Mouse (Mus musculus): ENCODE results near the gene Spop. TPM values are rescaled to one million over a fixed set of nuclear protein-coding genes. Genes with fewer than 3 reads are reported as not detected.

Gene Spop
- total and polyA plus RNA-seq, 2 experiments from 2014 or later, result 70.1 to 213 TPM

DNA sequence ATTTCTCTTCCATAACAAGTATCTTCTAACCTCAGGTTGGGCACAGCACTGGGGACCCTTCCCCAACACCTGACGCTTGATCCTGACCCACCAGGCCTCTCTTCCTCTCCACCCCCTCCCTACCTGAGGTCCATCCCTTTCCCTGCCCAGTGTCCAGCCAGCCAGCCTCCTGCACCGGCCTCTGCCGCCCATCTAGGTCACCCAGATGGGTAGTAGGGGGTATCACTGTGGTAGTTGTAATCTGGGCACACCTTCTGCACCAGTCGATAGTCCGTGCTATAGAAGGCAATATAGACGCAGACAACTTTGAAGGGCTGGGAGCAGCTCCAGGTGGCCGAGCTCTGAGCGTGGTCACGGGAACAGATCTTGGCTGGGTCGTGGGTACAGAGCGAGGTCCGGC is 96.8 kb downstream of the Spop start:
- TF ChIP-seq CTCF (IDR thresholded peaks at IDR 0.05; ENCODE audit: low read depth), result no peak
- H3K36me3 ChIP-seq (ENCODE audit: insufficient read depth), result no peaks in the 10 kb centered on the region
- no peaks in the 10 kb centered on the region for H3K9me3 ChIP-seq (ENCODE audit: low read length)
- 93% methylated on average over 12 of the region's 12 CpGs for WGBS
- no peak overlapping the region for H3K9ac ChIP-seq
- H3K4me2 ChIP-seq (ENCODE audit: low read depth), result no peak overlapping the region
- ATAC-seq (no peak), DNase-seq (no peak)
- H3K4me1 ChIP-seq (ENCODE audit: insufficient read depth), result no peaks in the 10 kb centered on the region
- no peak overlapping the region for H3K27ac ChIP-seq (ENCODE audit: low read depth, low read length)
- no peak overlapping the region for H3K4me3 ChIP-seq (ENCODE audit: low read depth, low read length)
- peaks cover 20% of the 10 kb centered on the region for H3K27me3 ChIP-seq (ENCODE audit: insufficient read depth, low read length)

DNA sequence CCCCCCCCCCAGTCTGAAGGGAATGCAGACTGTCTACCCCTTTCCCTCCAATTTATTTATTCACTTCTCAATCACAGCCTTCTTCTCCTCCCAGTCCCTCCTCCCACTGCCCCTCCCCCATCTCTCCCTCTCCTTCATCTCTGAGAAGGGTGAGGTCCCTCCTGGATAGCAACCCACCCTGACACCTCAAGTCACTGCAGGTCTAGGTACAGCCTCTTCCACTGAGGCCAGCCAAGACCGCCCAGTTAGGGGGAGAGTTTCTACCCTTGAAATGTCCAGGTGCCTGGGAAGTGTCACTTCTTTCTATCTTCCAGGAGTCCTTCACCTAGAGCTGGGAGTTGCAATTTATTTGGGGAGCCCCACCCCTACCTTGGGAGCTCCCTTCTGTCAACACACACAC is 98.0 kb downstream of the Spop start:
- H3K36me3 ChIP-seq (ENCODE audit: insufficient read depth), result no peaks in the 10 kb centered on the region
- no peak for TF ChIP-seq CTCF (IDR thresholded peaks at IDR 0.05; ENCODE audit: low read depth)
- no peak overlapping the region for H3K4me3 ChIP-seq (ENCODE audit: low read depth, low read length)
- no peak overlapping the region for H3K27ac ChIP-seq (ENCODE audit: low read depth, low read length)
- peaks cover 3% of the 10 kb centered on the region; the same call in 1 of the 2 replicates for H3K4me1 ChIP-seq (ENCODE audit: insufficient read depth)
- DNase-seq (no peak), ATAC-seq (no peak)
- H3K4me2 ChIP-seq (ENCODE audit: low read depth), result peak overlapping the region; percentile 91
- WGBS, result 95% methylated on average over 1 of the region's 1 CpGs
- no peak overlapping the region for H3K9ac ChIP-seq
- peaks cover 20% of the 10 kb centered on the region for H3K27me3 ChIP-seq (ENCODE audit: insufficient read depth, low read length)
- H3K9me3 ChIP-seq (ENCODE audit: low read length), result no peaks in the 10 kb centered on the region

DNA sequence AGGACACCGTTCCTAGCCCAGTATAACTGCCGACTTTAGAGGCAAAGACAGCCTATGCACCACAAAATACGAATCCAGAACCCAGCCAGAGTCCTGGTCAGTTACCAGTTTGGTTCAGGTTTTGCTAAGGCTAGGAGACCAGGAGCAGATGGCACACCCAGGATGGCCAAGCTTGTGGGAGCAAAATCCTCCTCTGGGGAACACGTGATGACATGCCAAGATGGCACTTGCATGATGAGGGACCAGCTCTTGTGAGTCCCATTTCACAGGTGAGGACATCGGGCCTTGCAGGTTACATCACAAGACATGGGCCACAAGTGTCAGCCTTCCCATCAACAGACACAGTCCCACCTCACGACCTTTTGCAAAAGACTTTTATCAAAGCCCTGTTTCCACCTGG is 98.5 kb downstream of the Spop start:
- Histone ChIP-seq H3K36me3 (ENCODE audit: insufficient read depth) (no peaks in the 10 kb centered on the region), H3K4me3 (ENCODE audit: low read depth, low read length) (no peak overlapping the region), H3K27ac (ENCODE audit: low read depth, low read length) (0 out of 2 replicates have a peak overlapping the region, but pooled peaks have one; percentile 4), H3K9me3 (ENCODE audit: low read length) (no peaks in the 10 kb centered on the region), H3K4me1 (ENCODE audit: insufficient read depth) (peaks cover 5% of the 10 kb centered on the region; the same call in 1 of the 2 replicates), H3K9ac (no peak overlapping the region), H3K4me2 (ENCODE audit: low read depth) (peak overlapping the region; percentile 91), H3K27me3 (ENCODE audit: insufficient read depth, low read length) (peaks cover 20% of the 10 kb centered on the region)
- DNase-seq, result no peak
- no peak for TF ChIP-seq CTCF (IDR thresholded peaks at IDR 0.05; ENCODE audit: low read depth)
- 80% methylated on average over 6 of the region's 6 CpGs for WGBS
- ATAC-seq, result no peak

GRCm38 (mm10) chr11:95513461-95514297 is 99.8 kb downstream of the Spop start:
- Histone ChIP-seq H3K9ac (peak overlapping the region; percentile 62), H3K27ac (ENCODE audit: low read depth, low read length) (peak overlapping the region; percentile 45), H3K4me1 (ENCODE audit: insufficient read depth) (peaks cover 5% of the 10 kb centered on the region; the same call in 1 of the 2 replicates), H3K36me3 (ENCODE audit: insufficient read depth) (no peaks in the 10 kb centered on the region), H3K27me3 (ENCODE audit: insufficient read depth, low read length) (peaks cover 20% of the 10 kb centered on the region), H3K4me3 (ENCODE audit: low read depth, low read length) (peak overlapping the region; percentile 49), H3K9me3 (ENCODE audit: low read length) (no peaks in the 10 kb centered on the region), H3K4me2 (ENCODE audit: low read depth) (peak overlapping the region; percentile 91)
- peak; percentile 32 for ATAC-seq
- WGBS, result under 1% methylated on average over 59 of the region's 66 CpGs
- no peak for DNase-seq
- no peak for TF ChIP-seq CTCF (IDR thresholded peaks at IDR 0.05; ENCODE audit: low read depth)

GRCm38 (mm10) chr11:95514298-95514861 is 100.5 kb downstream of the Spop start, which contains the start of gene Nxph3:
TSS of gene Nxph3 (minus strand) at chr11:95514570.
- TF ChIP-seq CTCF (IDR thresholded peaks at IDR 0.05; ENCODE audit: low read depth), result peak; percentile 41
- Histone ChIP-seq H3K27me3 (ENCODE audit: insufficient read depth, low read length) (peaks cover 20% of the 10 kb centered on the region), H3K4me1 (ENCODE audit: insufficient read depth) (peaks cover 5% of the 10 kb centered on the region; the same call in 1 of the 2 replicates), H3K9ac (peak within 1 kb of the TSS; percentile 62), H3K27ac (ENCODE audit: low read depth, low read length) (peak within 1 kb of the TSS; percentile 45), H3K4me3 (ENCODE audit: low read depth, low read length) (peak within 1 kb of the TSS; percentile 49), H3K4me2 (ENCODE audit: low read depth) (peak within 1 kb of the TSS; percentile 91), H3K36me3 (ENCODE audit: insufficient read depth) (no peaks in the 10 kb centered on the region), H3K9me3 (ENCODE audit: low read length) (no peaks in the 10 kb centered on the region)
- WGBS, result 1% methylated on average over 62 of the region's 66 CpGs
- ATAC-seq (peak; percentile 53), DNase-seq (peak; percentile 62)

DNA sequence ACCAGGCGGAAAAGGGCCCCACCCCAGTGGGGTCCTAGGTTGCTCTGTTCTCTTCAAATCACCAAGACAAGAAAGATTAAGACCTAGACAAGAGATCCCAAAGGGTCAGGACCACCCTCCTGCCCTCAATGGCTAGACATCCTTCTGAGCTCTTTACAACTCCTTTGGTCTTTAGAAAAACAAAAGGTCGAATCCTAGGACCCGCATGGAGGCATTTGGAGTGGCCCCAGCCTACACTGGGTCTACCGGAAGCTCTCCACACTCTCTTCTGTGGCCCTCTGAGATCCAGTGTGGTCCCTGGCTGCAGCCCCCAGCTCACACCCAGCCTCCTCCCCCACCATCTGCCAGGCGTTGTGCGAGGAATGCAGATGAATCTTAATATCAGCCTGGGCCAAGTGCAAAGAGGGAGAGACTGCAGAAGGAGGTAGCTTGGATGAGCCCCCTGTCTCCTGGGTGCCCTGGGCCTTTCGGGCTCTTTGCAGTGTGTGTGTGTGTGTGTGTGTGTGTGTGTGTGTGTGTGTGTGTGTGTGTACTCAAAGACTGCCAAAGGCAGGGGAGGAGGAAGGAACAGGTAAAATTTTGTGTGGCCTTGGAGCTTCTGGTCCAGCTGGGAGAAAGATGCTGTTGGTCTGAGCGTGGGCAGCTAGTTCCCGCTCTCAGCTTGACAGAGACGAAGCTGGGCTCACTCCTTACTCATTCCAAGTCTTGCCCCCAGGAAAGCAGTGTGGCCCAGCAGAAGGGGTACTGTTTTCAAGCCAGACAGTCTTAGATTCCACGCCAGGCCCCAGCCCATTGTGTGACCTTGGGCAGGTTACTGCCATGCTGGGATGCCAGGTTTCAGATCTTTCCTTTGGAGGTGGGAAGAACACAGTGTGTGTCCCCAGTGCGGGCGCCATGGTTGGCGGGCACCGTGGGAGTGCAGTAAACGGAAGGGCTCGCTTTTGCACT is 101.8 kb downstream of the Spop start:
- peak; percentile 44 for DNase-seq
- TF ChIP-seq CTCF (IDR thresholded peaks at IDR 0.05; ENCODE audit: low read depth), result no peak
- H3K27ac ChIP-seq (ENCODE audit: low read depth, low read length), result peak overlapping the region; percentile 16

More for the DNA sequence above, 101.8 kb downstream of the Spop start:
- no peaks in the 10 kb centered on the region for H3K36me3 ChIP-seq (ENCODE audit: insufficient read depth)
- H3K4me1 ChIP-seq (ENCODE audit: insufficient read depth), result peaks cover 5% of the 10 kb centered on the region; the same call in 1 of the 2 replicates
- H3K4me2 ChIP-seq (ENCODE audit: low read depth), result peak overlapping the region; percentile 91
- H3K27me3 ChIP-seq (ENCODE audit: insufficient read depth, low read length), result peaks cover 20% of the 10 kb centered on the region
- H3K9ac ChIP-seq, result no peak overlapping the region
- no peaks in the 10 kb centered on the region for H3K9me3 ChIP-seq (ENCODE audit: low read length)
- no peak overlapping the region for H3K4me3 ChIP-seq (ENCODE audit: low read depth, low read length)
- no peak for ATAC-seq
- WGBS, result 39% methylated on average over 17 of the region's 17 CpGs

Measured in forebrain, postnatal 0 days (tissue).